Mouse (Mus musculus) heart, embryonic 14.5 days (tissue): ENCODE data around the gene Mark2. TPM values are rescaled to one million over a fixed set of nuclear protein-coding genes. Genes with fewer than 3 reads are reported as not detected.

Experiments used
- ATAC-seq: fragments of 200-750 bp; cut with Nextera tagmentation; 2 replicates; pipeline ENCODE4 v1.8.0; 2017; ENCODE audit warnings: low read depth, moderate TSS enrichment; ENCODE audit not compliant: insufficient number of reproducible peaks, insufficient read depth, low FRiP score
- H3K27ac ChIP-seq, 2 experiments: fragments of 200-500 bp in 1 of 2; fragments of 300-500 bp in 1 of 2; sonication (generic) in 1 of 2; replicated peaks in 1 of 2; 2 replicates each; pipeline ENCODE4 v1.5.1; 2012 to 2014; ENCODE audit warnings: low read depth in 2 of 2, low read length in 2 of 2, control low read depth in 1 of 2, mild to moderate bottlenecking in 1 of 2, mixed read lengths in 1 of 2; ENCODE audit not compliant: control insufficient read depth in 1 of 2, insufficient read depth in 1 of 2
- H3K27me3 ChIP-seq: fragments of 300-500 bp; sonication (generic); 2 replicates; pipeline ENCODE4 v1.6.1; 2014; ENCODE audit warnings: mild to moderate bottlenecking, low read length, control low read depth; ENCODE audit not compliant: control insufficient read depth, insufficient read depth
- H3K36me3 ChIP-seq: fragments of 300-500 bp; sonication (generic); 2 replicates; pipeline ENCODE4 v1.6.1; 2014; ENCODE audit warnings: mild to moderate bottlenecking, control low read depth, low read length, mixed read lengths; ENCODE audit not compliant: control insufficient read depth, insufficient read depth
- H3K4me1 ChIP-seq, 2 experiments: fragments of 200-500 bp in 1 of 2; fragments of 300-500 bp in 1 of 2; sonication (generic) in 1 of 2; 2 replicates each; pipeline ENCODE4 v1.6.1; 2012 to 2014; ENCODE audit warnings: low read length in 2 of 2, control low read depth in 1 of 2, mixed read lengths in 1 of 2; ENCODE audit not compliant: control insufficient read depth in 2 of 2, insufficient read depth in 2 of 2
- H3K4me2 ChIP-seq: fragments of 300-500 bp; sonication (generic); 2 replicates; pipeline ENCODE4 v1.6.1; 2014; ENCODE audit warnings: mild to moderate bottlenecking, low read length
- H3K4me3 ChIP-seq, 2 experiments: fragments of 200-500 bp in 1 of 2; fragments of 300-500 bp in 1 of 2; sonication (generic) in 1 of 2; 2 replicates each; pipeline ENCODE4 v1.5.1; 2012 to 2014; ENCODE audit warnings: low read length in 2 of 2, mild to moderate bottlenecking in 2 of 2, control low read depth in 1 of 2, low read depth in 1 of 2, moderate library complexity in 1 of 2; ENCODE audit not compliant: control insufficient read depth in 1 of 2, insufficient read depth in 1 of 2
- H3K9ac ChIP-seq: fragments of 300-500 bp; sonication (generic); 2 replicates; pipeline ENCODE4 v1.6.1; 2014; ENCODE audit warnings: mild to moderate bottlenecking, low read length
- H3K9me3 ChIP-seq: fragments of 300-500 bp; sonication (generic); 2 replicates; pipeline ENCODE4 v1.6.1; 2016; ENCODE audit warnings: low read length, control low read depth; ENCODE audit not compliant: control insufficient read depth
- WGBS: fragments of 180-500 bp; shearing (Covaris S2); extraction: QIAGEN DNeasy Blood & Tissue Kit; methylation state at CpG from one replicate; pipeline ENCODE4 v1.1.7; 2014; 5-methylcytosine and 5-hydroxymethylcytosine counted together
- polyA plus RNA-seq: library from polyadenylated mRNA; unstranded; fragments of >200 nt; fragmentation: Nextera tagmentation; extraction: Ambion mirVana; gene quantifications from 2 replicates; pipeline ENCODE4 v1.2.1, GENCODE M21; 2014

Mark2 gene
- polyA plus RNA-seq: 35.4 and 40.2 TPM in 2 replicates

DNA sequence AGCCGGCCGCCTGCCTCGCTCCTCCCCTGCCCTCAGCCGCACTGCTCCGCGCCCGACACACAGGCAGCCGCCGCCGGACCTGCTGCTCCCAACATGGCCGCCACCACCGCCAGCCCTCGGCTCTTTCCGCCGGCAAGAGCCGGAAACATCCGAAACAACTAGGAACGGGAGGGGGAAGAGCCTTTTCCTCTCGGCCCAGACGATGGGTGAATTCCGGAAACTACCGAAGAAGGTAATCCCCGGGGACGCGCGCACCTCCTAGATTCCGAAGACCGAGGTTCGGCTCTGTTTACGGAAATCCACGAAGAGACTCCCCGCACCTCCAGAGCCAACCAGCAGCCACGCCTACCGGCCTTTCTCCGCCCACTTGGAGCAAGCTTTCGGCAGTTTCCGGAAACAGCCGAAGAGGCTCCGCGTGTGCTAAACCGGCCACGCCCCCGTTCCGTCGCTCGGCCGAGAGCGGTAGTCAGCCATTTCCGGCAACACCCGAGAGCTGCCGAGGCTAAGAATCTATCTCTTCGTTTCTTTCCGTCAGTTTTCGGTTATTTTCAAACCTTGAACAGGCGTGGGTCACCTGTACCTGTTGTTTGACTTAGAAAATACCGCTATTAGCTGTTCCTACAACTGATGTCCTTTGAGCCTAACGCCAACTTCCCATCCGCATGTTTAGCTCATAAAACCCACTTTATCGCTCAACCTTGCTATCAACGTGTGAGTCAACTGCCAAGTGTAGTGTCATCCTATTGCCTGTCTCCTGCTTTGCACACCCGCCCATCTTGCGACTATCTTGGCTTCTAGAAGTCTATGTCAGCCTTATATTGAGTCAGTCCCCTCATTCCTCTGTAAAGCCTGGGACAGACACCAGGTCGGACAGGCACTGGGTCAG is at the start of gene Mark2:
TSS of gene Mark2 (minus strand) at position 349 of the 886 bp plus-strand sequence.
- Histone ChIP-seq H3K4me1 (peaks cover 28 to 35% of the 10 kb centered on the region in 2 experiments), H3K36me3 (peaks cover 4% of the 10 kb centered on the region; the same call in 1 of the 2 replicates), H3K4me3 (peak within 1 kb of the TSS; percentile 93 to 96), H3K9ac (peak within 1 kb of the TSS; percentile 97), H3K27me3 (no peaks in the 10 kb centered on the region), H3K27ac (peak within 1 kb of the TSS; percentile 67 to 88), H3K9me3 (no peaks in the 10 kb centered on the region), H3K4me2 (peak within 1 kb of the TSS; percentile 95)
- ATAC-seq: peak; percentile 92
- 1% methylated on average over 63 of the region's 63 CpGs for WGBS

DNA sequence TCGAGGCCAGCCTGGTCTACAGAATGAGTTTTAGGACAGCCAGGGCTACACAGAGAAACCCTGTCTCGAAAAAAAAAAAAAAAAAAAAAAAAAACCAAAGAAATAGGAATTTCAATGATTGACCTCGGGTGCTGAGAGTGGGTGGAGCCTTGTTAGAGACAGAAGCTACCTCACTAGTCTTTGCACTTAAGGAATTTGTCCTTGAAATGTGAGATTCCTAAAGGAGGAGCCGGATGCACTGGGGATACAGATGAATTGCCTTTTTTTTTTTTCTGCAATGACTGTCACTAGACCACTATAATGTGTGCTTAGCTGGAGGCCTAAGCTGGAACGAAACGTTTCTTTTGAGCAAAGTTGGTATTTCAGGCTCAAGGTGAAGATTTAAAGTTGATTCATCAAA is 46.8 kb upstream of the Mark2 start:
- Histone ChIP-seq H3K4me3 (no peak overlapping the region), H3K27ac (no peak overlapping the region), H3K4me2 (no peak overlapping the region), H3K27me3 (no peaks in the 10 kb centered on the region), H3K36me3 (no peaks in the 10 kb centered on the region), H3K4me1 (peaks cover 0 to 6% of the 10 kb centered on the region in 2 experiments; a peak in 1 of 4 replicates), H3K9me3 (peaks cover 17% of the 10 kb centered on the region), H3K9ac (no peak overlapping the region)
- no peak for ATAC-seq
- WGBS: 87% methylated on average over 6 of the region's 6 CpGs

DNA sequence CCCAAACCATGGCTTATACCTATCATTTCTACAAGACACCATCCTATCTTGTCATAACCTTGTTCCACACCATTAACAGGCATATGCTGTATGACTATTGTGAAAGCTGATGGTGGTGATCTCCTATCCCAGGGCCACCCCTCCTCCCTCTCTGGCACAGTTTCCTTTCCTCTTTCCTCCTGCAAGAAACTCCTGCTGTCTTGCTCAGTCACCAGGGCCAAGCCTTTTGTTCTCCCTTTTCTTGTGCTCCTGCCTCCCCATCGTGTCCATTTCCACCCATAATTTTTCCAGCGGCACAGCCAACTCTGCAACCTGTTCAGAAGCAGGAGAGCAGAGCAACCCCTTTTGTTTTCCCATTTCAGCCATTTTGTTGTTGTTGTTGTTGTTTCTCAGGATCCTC is 44.4 kb upstream of the Mark2 start:
- H3K27me3 ChIP-seq: no peaks in the 10 kb centered on the region
- H3K4me3 ChIP-seq: no peak overlapping the region
- peaks cover 15% of the 10 kb centered on the region for H3K9me3 ChIP-seq
- 65% methylated on average over 2 of the region's 2 CpGs for whole genome bisulfite sequencing
- H3K9ac ChIP-seq: no peak overlapping the region
- H3K4me2 ChIP-seq: no peak overlapping the region
- H3K27ac ChIP-seq: no peak overlapping the region
- H3K4me1 ChIP-seq: peaks cover 0 to 19% of the 10 kb centered on the region in 2 experiments; a peak in 2 of 4 replicates
- H3K36me3 ChIP-seq: no peaks in the 10 kb centered on the region
- no peak for ATAC-seq

- 1% methylated on average over 52 of the region's 52 CpGs for WGBS
These were observed 41.5 kb upstream of the Mark2 start, which contains the start of gene Spindoc for GRCm38 (mm10) chr19:7382903-7383865. Gene Spindoc (minus strand): TSS chr19:7382994.

GRCm38 (mm10) chr19:7382248-7382902 is 40.7 kb upstream of the Mark2 start:
- 0 out of 2 replicates have a peak, but pooled peaks cover 5% of the 10 kb centered on the region for H3K9me3 ChIP-seq
- peaks cover 6% of the 10 kb centered on the region; the same call in 1 of the 2 replicates for H3K36me3 ChIP-seq
- H3K4me1 ChIP-seq: peaks cover 0 to 21% of the 10 kb centered on the region in 2 experiments; a peak in 2 of 4 replicates
- WGBS: 0% methylated on average over 43 of the region's 60 CpGs
- peak overlapping the region; percentile 97 for H3K9ac ChIP-seq
- peak overlapping the region; percentile 93 for H3K4me2 ChIP-seq
- H3K4me3 ChIP-seq: peak overlapping the region; percentile 71 to 91
- ATAC-seq: peak; percentile 70
- no peaks in the 10 kb centered on the region for H3K27me3 ChIP-seq
- peak overlapping the region; percentile 75 to 93 for H3K27ac ChIP-seq

More at GRCm38 (mm10) chr19:7382903-7383865, 41.5 kb upstream of the Mark2 start, which contains the start of gene Spindoc:
- H3K27me3 ChIP-seq: no peaks in the 10 kb centered on the region
- H3K4me3 ChIP-seq: peak within 1 kb of the TSS; percentile 71 to 91
- 0 out of 2 replicates have a peak, but pooled peaks cover 8% of the 10 kb centered on the region for H3K9me3 ChIP-seq
- H3K27ac ChIP-seq: peak within 1 kb of the TSS; percentile 86 to 93
- peaks cover 0 to 21% of the 10 kb centered on the region in 2 experiments; a peak in 2 of 4 replicates for H3K4me1 ChIP-seq
- peaks cover 6% of the 10 kb centered on the region; the same call in 1 of the 2 replicates for H3K36me3 ChIP-seq
- H3K9ac ChIP-seq: peak within 1 kb of the TSS; percentile 97
- peak; percentile 99 for ATAC-seq
- peak within 1 kb of the TSS; percentile 93 for H3K4me2 ChIP-seq

- Histone ChIP-seq H3K4me3 (peak overlapping the region; percentile 71 to 91), H3K4me2 (peak overlapping the region; percentile 93), H3K9me3 (0 out of 2 replicates have a peak, but pooled peaks cover 5% of the 10 kb centered on the region), H3K9ac (peak overlapping the region; percentile 97), H3K27me3 (no peaks in the 10 kb centered on the region), H3K4me1 (peaks cover 0 to 21% of the 10 kb centered on the region in 2 experiments; a peak in 2 of 4 replicates), H3K36me3 (peaks cover 6% of the 10 kb centered on the region; the same call in 1 of the 2 replicates), H3K27ac (peak overlapping the region; percentile 75 to 93)
- no peak for ATAC-seq
- 3% methylated on average over 8 of the region's 8 CpGs for WGBS
These were observed 40.2 kb upstream of the Mark2 start for GRCm38 (mm10) chr19:7381906-7382247.
